In the genomic region with DNA sequence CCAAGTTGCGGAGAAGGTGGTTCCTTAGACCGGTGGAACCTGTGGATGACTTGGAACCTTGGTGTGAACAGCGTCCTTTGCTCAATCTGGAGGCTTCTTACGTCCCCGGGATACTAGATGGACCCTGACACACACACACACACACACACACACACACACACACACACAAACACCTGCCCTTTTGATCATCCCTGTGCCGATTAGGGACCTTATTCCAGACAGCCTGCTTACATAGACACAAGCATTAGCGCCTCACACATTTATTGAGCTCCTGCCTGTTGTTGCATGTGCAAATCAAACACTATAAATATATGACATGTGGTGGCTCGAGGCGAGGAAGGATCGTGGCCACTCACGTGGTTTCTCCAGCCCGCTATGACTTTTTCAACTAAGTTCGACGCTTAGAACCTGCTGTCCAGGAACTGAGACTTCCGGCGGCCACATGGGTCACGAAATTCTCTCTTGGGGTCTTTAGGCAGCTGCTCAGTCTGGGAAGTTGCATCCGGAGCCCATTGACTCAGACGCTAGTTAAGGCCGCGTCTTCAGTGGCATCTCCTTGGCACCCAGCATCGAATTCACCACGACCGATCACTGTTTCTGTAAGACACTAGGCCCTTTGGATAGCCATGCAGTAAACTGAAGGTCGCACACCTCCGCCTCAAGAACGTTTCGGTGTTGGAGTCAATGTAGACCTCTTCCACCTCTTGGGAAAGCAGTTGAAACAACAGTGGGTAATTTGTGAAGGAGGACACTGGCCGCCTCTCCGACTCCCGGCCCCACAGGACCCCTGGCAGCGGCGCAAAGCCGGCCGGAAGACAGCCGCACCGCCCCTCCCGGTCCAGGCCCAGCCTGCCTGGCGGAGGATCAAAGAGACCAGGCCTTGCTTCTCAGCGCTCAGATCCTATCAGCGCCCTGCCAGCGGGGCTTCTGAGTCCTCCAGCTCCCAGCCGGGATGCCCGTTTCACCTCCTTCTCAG, we compare ENCODE assay signal across 9 mouse cellular contexts. TPM values are rescaled to one million over a fixed set of nuclear protein-coding genes. Genes with fewer than 3 reads are reported as not detected.
DNase-seq lines count a peak whose midpoint lies in the region; ATAC-seq and TF ChIP-seq lines count a peak whose summit lies in the region.
"Had no signal": no experiment of that assay in that cellular context is flagged by ENCODE, and none has a peak within 500 bp of the region (broad histone marks: within the 10 kb centered on the region; RNA-seq: fewer than 3 reads in every experiment).

No protein-coding gene starts in this region.

- DNase-seq in left cerebral cortex, postnatal 36 days (ENCODE audit: low spot score in 2 of 2) = peak; percentile 21 to 28
- DNase-seq in left cerebral cortex, adult 9 months (ENCODE audit: low spot score in 2 of 2) = no peak
- peak; percentile 97 for DNase-seq in heart, adult 11 months
- DNase-seq in liver, embryonic 14.5 days (ENCODE audit: low read depth in 3 of 3, low spot score in 3 of 3) = no peak
- DNase-seq in spleen, postnatal 36 days (ENCODE audit: low spot score in 2 of 2) = no peak

- H3K9me3 ChIP-seq in intestine, embryonic 15.5 days = no peaks in the 10 kb centered on the region
- no peaks in the 10 kb centered on the region for H3K9me3 ChIP-seq in liver, embryonic 14.5 days (ENCODE audit: control insufficient read depth, low read length)
- no peaks in the 10 kb centered on the region for H3K9me3 ChIP-seq in neural tube, embryonic 12.5 days

- H3K4me1 ChIP-seq in intestine, embryonic 15.5 days (replicated peaks) = peaks cover 20% of the 10 kb centered on the region
- H3K4me1 ChIP-seq in liver, embryonic 14.5 days (replicated peaks; ENCODE audit: control insufficient read depth in 2 of 2, insufficient read depth in 2 of 2, low read length in 1 of 2) = peaks cover 0 to 5% of the 10 kb centered on the region in 2 experiments; a peak in 2 of 4 replicates
- H3K4me1 ChIP-seq in neural tube, embryonic 12.5 days = peaks cover 34% of the 10 kb centered on the region

- ATAC-seq in common myeloid progenitor, adult 5-6 weeks (replicated peaks; ENCODE audit: low read depth, poor library complexity, severe bottlenecking) = 0 out of 2 replicates have a peak, but pooled peaks have one; percentile 29
- peak; percentile 60 for ATAC-seq in intestine, embryonic 15.5 days
- ATAC-seq in liver, embryonic 14.5 days (ENCODE audit: insufficient read depth) = peak; percentile 12; the same call in 1 of the 2 replicates
- ATAC-seq in neural tube, embryonic 12.5 days (ENCODE audit: low FRiP score, low read depth) = no peak

- TF ChIP-seq EP300 in liver, embryonic 14.5 days (IDR thresholded peaks at IDR 0.05; ENCODE audit: low read depth) = no peak

- no peak overlapping the region for H3K27ac ChIP-seq in intestine, embryonic 15.5 days
- H3K27ac ChIP-seq in liver, embryonic 14.5 days = no peak overlapping the region
- H3K27ac ChIP-seq in neural tube, embryonic 12.5 days = no peak overlapping the region
- H3K27ac ChIP-seq: macrophage had no signal

- TF ChIP-seq CTCF in liver, embryonic 14.5 days (IDR thresholded peaks at IDR 0.05; ENCODE audit: low read depth) = no peak

- intact Hi-C loops in left cerebral cortex, postnatal 36 days (cut with DNase I) = no loop called here

- H3K4me2 ChIP-seq in intestine, embryonic 15.5 days (replicated peaks) = peak overlapping the region; percentile 98
- H3K4me2 ChIP-seq in liver, embryonic 14.5 days (ENCODE audit: low read depth) = peak overlapping the region; percentile 65
- peak overlapping the region; percentile 90 for H3K4me2 ChIP-seq in neural tube, embryonic 12.5 days (replicated peaks)

- peak overlapping the region; percentile 40 for H3K9ac ChIP-seq in intestine, embryonic 15.5 days
- no peak overlapping the region for H3K9ac ChIP-seq in liver, embryonic 14.5 days (replicated peaks)
- no peak overlapping the region for H3K9ac ChIP-seq in neural tube, embryonic 12.5 days

- no peaks in the 10 kb centered on the region for H3K36me3 ChIP-seq in intestine, embryonic 15.5 days
- H3K36me3 ChIP-seq in liver, embryonic 14.5 days (replicated peaks; ENCODE audit: control insufficient read depth, insufficient read depth, low read depth) = no peaks in the 10 kb centered on the region
- H3K36me3 ChIP-seq in neural tube, embryonic 12.5 days = no peaks in the 10 kb centered on the region

- 0 out of 2 replicates have a peak, but pooled peaks cover 2% of the 10 kb centered on the region for H3K27me3 ChIP-seq in intestine, embryonic 15.5 days (replicated peaks)
- H3K27me3 ChIP-seq in liver, embryonic 14.5 days (ENCODE audit: control insufficient read depth, insufficient read depth, low read length) = peaks cover 42% of the 10 kb centered on the region
- peaks cover 33% of the 10 kb centered on the region for H3K27me3 ChIP-seq in neural tube, embryonic 12.5 days (replicated peaks)

- 10% methylated on average over 44 of the region's 44 CpGs for WGBS in intestine, embryonic 15.5 days
- 9% methylated on average over 44 of the region's 44 CpGs for WGBS in liver, embryonic 14.5 days (ENCODE audit: insufficient replicate concordance)
- WGBS in neural tube, embryonic 12.5 days = 8% methylated on average over 44 of the region's 44 CpGs

- peak overlapping the region; percentile 74 for H3K4me3 ChIP-seq in intestine, embryonic 15.5 days (replicated peaks)
- peak overlapping the region; percentile 31 to 57; a peak in 2 of 4 replicates for H3K4me3 ChIP-seq in liver, embryonic 14.5 days (ENCODE audit: insufficient read depth in 1 of 2, low read depth in 2 of 2, low read length in 2 of 2)
- peak overlapping the region; percentile 11; the same call in 1 of the 2 replicates for H3K4me3 ChIP-seq in neural tube, embryonic 12.5 days

RNA-seq across cellular contexts. Expression of gene Tcf7, which starts 1.1 kb away (rescaled TPM):
- 1 to 10 TPM; 3.3 to 6.3 TPM for total RNA-seq in left cerebral cortex, postnatal 36 days (2021)
- total RNA-seq in common myeloid progenitor, adult 5-6 weeks (2017) = 1.2 TPM in 2 replicates
- polyA plus RNA-seq in intestine, embryonic 15.5 days (2015; fragmentation: Nextera tagmentation; extraction: Ambion mirVana) = 6.9 and 8.2 TPM in 2 replicates
- 1.3 and 1.6 TPM in 2 replicates for polyA plus RNA-seq in liver, embryonic 14.5 days (2012; rRNA removed)
- 1.8 and 2.0 TPM in 2 replicates for polyA plus RNA-seq in liver, embryonic 14.5 days (2014; fragmentation: Nextera tagmentation; extraction: Ambion mirVana)
- 7.5 and 8.8 TPM in 2 replicates for polyA plus RNA-seq in neural tube, embryonic 12.5 days (2016; fragmentation: Nextera tagmentation; extraction: Ambion mirVana)

RNA-seq across cellular contexts. Expression of gene Skp1a, which starts 52.1 kb away (rescaled TPM):
- total RNA-seq in left cerebral cortex, postnatal 36 days (2021) = 100 to 1,000 TPM; 453 to 466 TPM
- 277 and 287 TPM in 2 replicates for total RNA-seq in common myeloid progenitor, adult 5-6 weeks (2017)
- 720 and 848 TPM in 2 replicates for polyA plus RNA-seq in intestine, embryonic 15.5 days (2015; fragmentation: Nextera tagmentation; extraction: Ambion mirVana)
- polyA plus RNA-seq in liver, embryonic 14.5 days (2012; rRNA removed) = 32.9 and 55.6 TPM in 2 replicates
- 281 and 285 TPM in 2 replicates for polyA plus RNA-seq in liver, embryonic 14.5 days (2014; fragmentation: Nextera tagmentation; extraction: Ambion mirVana)
- 1,002 and 1,024 TPM in 2 replicates for polyA plus RNA-seq in neural tube, embryonic 12.5 days (2016; fragmentation: Nextera tagmentation; extraction: Ambion mirVana)

Comparison
In these comparisons a context has a peak if more than half of its experiments do, and no peak if none do; other contexts are left out.
1. DNase-seq: peak in left cerebral cortex, postnatal 36 days (2 of 2) and heart, adult 11 months (single experiment); none in left cerebral cortex, adult 9 months (0 of 2), liver, embryonic 14.5 days (0 of 3) and spleen, postnatal 36 days (0 of 2).
2. H3K4me3 ChIP-seq: peak in every context shown above with its lines; median percentile 74 in intestine, embryonic 15.5 days; 44 in liver, embryonic 14.5 days; 11 in neural tube, embryonic 12.5 days.
3. Peak in every context shown above with its lines, with median percentiles within 50 percentile points of each other: H3K4me2 ChIP-seq.